Mouse (Mus musculus): ENCODE measurements around the gene Fosl2. TPM values are rescaled to one million over a fixed set of nuclear protein-coding genes. Genes with fewer than 3 reads are reported as not detected.
"Not testable (repeated sequence)": the region's sequence is repeated elsewhere in the genome, so short reads cannot be mapped to it uniquely, and the experiment has no call there.

The Fosl2 gene
- polyA plus RNA-seq, 2 experiments = 0.37 to 0.73 TPM

GRCm38 (mm10) chr5:32177737-32178136 lies 42.1 kb downstream of the Fosl2 start:
- Histone ChIP-seq H3K27me3 (ENCODE audit: control insufficient read depth, insufficient read depth, low read length) (no peaks in the 10 kb centered on the region), H3K4me2 (ENCODE audit: low read depth) (no peak overlapping the region), H3K27ac (no peak overlapping the region), H3K4me3 (ENCODE audit: insufficient read depth in 1 of 2, low read depth in 2 of 2, low read length in 2 of 2) (no peak overlapping the region), H3K4me1 (replicated peaks; ENCODE audit: control insufficient read depth in 2 of 2, insufficient read depth in 2 of 2, low read length in 1 of 2) (no peaks in the 10 kb centered on the region), H3K9me3 (ENCODE audit: control insufficient read depth, low read length) (no peaks in the 10 kb centered on the region), H3K9ac (replicated peaks) (no peak overlapping the region), H3K36me3 (replicated peaks; ENCODE audit: control insufficient read depth, insufficient read depth, low read depth) (no peaks in the 10 kb centered on the region)
- TF ChIP-seq CTCF (IDR thresholded peaks at IDR 0.05; ENCODE audit: low read depth) (no peak), EP300 (IDR thresholded peaks at IDR 0.05; ENCODE audit: low read depth) (no peak)
- DNase-seq (ENCODE audit: low read depth in 3 of 3, low spot score in 3 of 3) = no peak
- WGBS (ENCODE audit: insufficient replicate concordance) = 42% methylated on average over 4 of the region's 4 CpGs
- ATAC-seq (ENCODE audit: insufficient read depth) = no peak

DNA sequence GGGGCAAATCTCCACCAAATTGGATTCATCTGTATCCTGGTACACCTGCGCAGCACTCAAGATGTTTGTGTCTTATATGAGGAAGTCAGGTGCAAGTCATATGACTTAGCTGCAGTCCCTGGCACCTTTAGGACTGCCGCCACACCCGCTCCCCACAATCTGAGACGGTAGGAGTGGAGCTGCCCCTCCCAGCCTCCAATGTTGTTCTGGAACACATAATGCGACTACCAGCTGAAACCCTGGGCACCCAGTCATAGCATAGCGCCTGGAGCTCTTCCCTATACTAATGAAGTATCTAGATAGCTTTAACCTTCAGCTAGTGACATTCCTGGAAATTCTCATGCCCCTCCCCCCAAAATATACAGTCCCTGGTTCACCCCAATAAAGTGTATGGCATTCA lies 43.1 kb downstream of the Fosl2 start:
- not testable (repeated sequence) for H3K9ac ChIP-seq (replicated peaks); H3K4me1 ChIP-seq (replicated peaks; ENCODE audit: control insufficient read depth in 2 of 2, insufficient read depth in 2 of 2, low read length in 1 of 2); H3K36me3 ChIP-seq (replicated peaks; ENCODE audit: control insufficient read depth, insufficient read depth, low read depth); ATAC-seq (ENCODE audit: insufficient read depth); DNase-seq (ENCODE audit: low read depth in 3 of 3, low spot score in 3 of 3); H3K4me2 ChIP-seq (ENCODE audit: low read depth); H3K27me3 ChIP-seq (ENCODE audit: control insufficient read depth, insufficient read depth, low read length); H3K9me3 ChIP-seq (ENCODE audit: control insufficient read depth, low read length); H3K27ac ChIP-seq; H3K4me3 ChIP-seq (ENCODE audit: insufficient read depth in 1 of 2, low read depth in 2 of 2, low read length in 2 of 2)
- WGBS (ENCODE audit: insufficient replicate concordance) = 53% methylated on average over 5 of the region's 6 CpGs

GRCm38 (mm10) chr5:32182885-32183629 lies 47.5 kb downstream of the Fosl2 start:
- Histone ChIP-seq H3K36me3 (replicated peaks; ENCODE audit: control insufficient read depth, insufficient read depth, low read depth) (no peaks in the 10 kb centered on the region), H3K4me1 (replicated peaks; ENCODE audit: control insufficient read depth in 2 of 2, insufficient read depth in 2 of 2, low read length in 1 of 2) (0 out of 4 replicates have a peak, but pooled peaks cover 0 to 3% of the 10 kb centered on the region in 2 experiments), H3K4me2 (ENCODE audit: low read depth) (no peak overlapping the region), H3K27ac (no peak overlapping the region), H3K4me3 (ENCODE audit: insufficient read depth in 1 of 2, low read depth in 2 of 2, low read length in 2 of 2) (no peak overlapping the region), H3K9ac (replicated peaks) (no peak overlapping the region), H3K9me3 (ENCODE audit: control insufficient read depth, low read length) (no peaks in the 10 kb centered on the region), H3K27me3 (ENCODE audit: control insufficient read depth, insufficient read depth, low read length) (no peaks in the 10 kb centered on the region)
- DNase-seq (ENCODE audit: low read depth in 3 of 3, low spot score in 3 of 3) (no peak), ATAC-seq (ENCODE audit: insufficient read depth) (no peak)
- TF ChIP-seq CTCF (IDR thresholded peaks at IDR 0.05; ENCODE audit: low read depth) = no peak
- no peak for TF ChIP-seq EP300 (IDR thresholded peaks at IDR 0.05; ENCODE audit: low read depth)
- WGBS (ENCODE audit: insufficient replicate concordance) = 58% methylated on average over 4 of the region's 4 CpGs

DNA sequence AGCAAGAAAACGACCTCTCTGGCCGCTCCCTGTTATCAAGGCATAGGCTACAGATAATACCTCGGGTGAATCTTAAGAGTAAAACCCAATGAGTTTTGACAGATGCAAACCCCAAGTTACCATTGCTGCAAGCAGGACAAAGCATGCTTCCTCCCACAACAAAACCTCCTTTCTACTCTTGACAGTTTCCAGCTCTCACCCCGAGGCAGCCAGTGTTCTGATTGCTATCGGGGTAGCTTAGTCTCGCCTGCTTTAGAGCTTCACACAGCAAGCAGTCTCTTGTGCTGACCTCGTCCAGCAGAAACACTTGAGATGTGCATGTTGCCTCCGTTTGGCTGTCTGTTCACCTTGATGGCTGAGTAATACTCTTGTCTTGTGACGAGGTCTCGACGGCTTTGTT lies 52.1 kb downstream of the Fosl2 start:
- Histone ChIP-seq H3K36me3 (replicated peaks; ENCODE audit: control insufficient read depth, insufficient read depth, low read depth) (no peaks in the 10 kb centered on the region), H3K4me2 (ENCODE audit: low read depth) (no peak overlapping the region), H3K9me3 (ENCODE audit: control insufficient read depth, low read length) (no peaks in the 10 kb centered on the region), H3K27ac (no peak overlapping the region), H3K27me3 (ENCODE audit: control insufficient read depth, insufficient read depth, low read length) (no peaks in the 10 kb centered on the region), H3K4me3 (ENCODE audit: insufficient read depth in 1 of 2, low read depth in 2 of 2, low read length in 2 of 2) (no peak overlapping the region), H3K9ac (replicated peaks) (no peak overlapping the region), H3K4me1 (replicated peaks; ENCODE audit: control insufficient read depth in 2 of 2, insufficient read depth in 2 of 2, low read length in 1 of 2) (0 out of 4 replicates have a peak, but pooled peaks cover 0 to 3% of the 10 kb centered on the region in 2 experiments)
- TF ChIP-seq CTCF (IDR thresholded peaks at IDR 0.05; ENCODE audit: low read depth) (no peak), EP300 (IDR thresholded peaks at IDR 0.05; ENCODE audit: low read depth) (no peak)
- DNase-seq (ENCODE audit: low read depth in 3 of 3, low spot score in 3 of 3) (no peak), ATAC-seq (ENCODE audit: insufficient read depth) (no peak)
- WGBS (ENCODE audit: insufficient replicate concordance) = 51% methylated on average over 11 of the region's 11 CpGs

- 74% methylated on average over 5 of the region's 5 CpGs for WGBS (ENCODE audit: insufficient replicate concordance)
- H3K9ac ChIP-seq (replicated peaks) = no peak overlapping the region
- DNase-seq (ENCODE audit: low read depth in 3 of 3, low spot score in 3 of 3) = no peak
- no peak overlapping the region for H3K4me3 ChIP-seq (ENCODE audit: insufficient read depth in 1 of 2, low read depth in 2 of 2, low read length in 2 of 2)
- H3K27ac ChIP-seq = no peak overlapping the region
- no peak overlapping the region for H3K4me2 ChIP-seq (ENCODE audit: low read depth)
- H3K9me3 ChIP-seq (ENCODE audit: control insufficient read depth, low read length) = no peaks in the 10 kb centered on the region
- TF ChIP-seq CTCF (IDR thresholded peaks at IDR 0.05; ENCODE audit: low read depth) (no peak), EP300 (IDR thresholded peaks at IDR 0.05; ENCODE audit: low read depth) (no peak)
- no peaks in the 10 kb centered on the region for H3K27me3 ChIP-seq (ENCODE audit: control insufficient read depth, insufficient read depth, low read length)
- no peaks in the 10 kb centered on the region for H3K36me3 ChIP-seq (replicated peaks; ENCODE audit: control insufficient read depth, insufficient read depth, low read depth)
- no peak for ATAC-seq (ENCODE audit: insufficient read depth)
- H3K4me1 ChIP-seq (replicated peaks; ENCODE audit: control insufficient read depth in 2 of 2, insufficient read depth in 2 of 2, low read length in 1 of 2) = 0 out of 4 replicates have a peak, but pooled peaks cover 0 to 2% of the 10 kb centered on the region in 2 experiments
Observed at GRCm38 (mm10) chr5:32191259-32191658, 55.7 kb downstream of the Fosl2 start.
